Mouse (Mus musculus) heart, postnatal 0 days (tissue): Measurements from ENCODE around the gene Arid1a.

Experiments
- CTCF ChIP-seq: IDR thresholded peaks from 2 replicates; pipeline ENCODE4 v1.5.1; 2016; ENCODE audit warnings: antibody characterized with exemption, control low read depth, low read depth
- EP300 ChIP-seq: IDR thresholded peaks from 2 replicates; pipeline ENCODE4 v1.6.1; 2016; ENCODE audit warnings: antibody characterized with exemption, low read depth

GRCm38 (mm10) chr4:133656294-133656693 lies 100.3 kb downstream of the Arid1a start:
- TF ChIP-seq CTCF (no peak), EP300 (no peak)
